In the genomic region with DNA sequence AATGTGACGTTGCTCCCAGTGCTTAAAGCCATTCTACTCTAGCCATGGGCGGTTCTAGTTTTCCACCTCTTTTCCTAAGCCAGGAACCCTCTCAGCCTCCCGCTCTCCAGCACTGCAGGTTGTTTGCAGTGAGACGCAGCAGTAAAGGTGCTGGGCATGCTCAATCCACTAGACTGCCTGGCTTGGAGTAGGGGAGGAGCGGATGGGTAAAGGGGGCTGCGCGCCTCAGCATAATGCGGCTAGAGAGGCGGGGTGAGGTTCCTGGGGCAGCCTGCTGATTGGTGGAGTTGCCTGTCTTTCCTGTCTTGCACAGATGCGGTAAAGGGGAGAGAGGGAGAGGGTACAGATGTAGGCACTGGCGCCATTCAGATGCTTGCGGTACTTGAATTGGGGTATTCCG, we compare ENCODE assay signal across 9 mouse cellular contexts. TPM values are rescaled to one million over a fixed set of nuclear protein-coding genes. Genes with fewer than 3 reads are reported as not detected.
DNase-seq lines count a peak whose midpoint lies in the region; ATAC-seq and TF ChIP-seq lines count a peak whose summit lies in the region.
"Had no signal": no experiment of that assay in that cellular context is flagged by ENCODE, and none has a peak within 500 bp of the region (broad histone marks: within the 10 kb centered on the region; RNA-seq: fewer than 3 reads in every experiment).

No protein-coding gene starts in this region.

- peaks cover 18% of the 10 kb centered on the region for H3K36me3 ChIP-seq in embryonic facial prominence, embryonic 10.5 days (replicated peaks)
- no peaks in the 10 kb centered on the region for H3K36me3 ChIP-seq in intestine, embryonic 16.5 days (ENCODE audit: control insufficient read depth, insufficient read depth, low read length)
- no peaks in the 10 kb centered on the region for H3K36me3 ChIP-seq in splenic B cell, adult 2 months (ENCODE audit: control insufficient read depth, insufficient read depth, low read length, poor library complexity, severe bottlenecking)

- 0% methylated on average over 13 of the region's 13 CpGs for WGBS in embryonic facial prominence, embryonic 10.5 days
- WGBS in intestine, embryonic 16.5 days, result 2% methylated on average over 13 of the region's 13 CpGs

- H3K9me3 ChIP-seq in embryonic facial prominence, embryonic 10.5 days, result peaks cover 8% of the 10 kb centered on the region; the same call in 1 of the 2 replicates
- no peaks in the 10 kb centered on the region for H3K9me3 ChIP-seq in intestine, embryonic 16.5 days (ENCODE audit: control insufficient read depth, low read length)

- peak overlapping the region; percentile 76 for H3K4me3 ChIP-seq in embryonic facial prominence, embryonic 10.5 days
- H3K4me3 ChIP-seq in intestine, embryonic 16.5 days (ENCODE audit: low read length), result peak overlapping the region; percentile 59

- TF ChIP-seq CTCF in brain, embryonic 14.5 days (IDR thresholded peaks at IDR 0.05; ENCODE audit: borderline replicate concordance, extremely low read depth, insufficient read depth, insufficient read length), result no peak

- H3K4me2 ChIP-seq in intestine, embryonic 16.5 days (ENCODE audit: low read depth, low read length), result peak overlapping the region; percentile 93

- H3K9ac ChIP-seq in intestine, embryonic 16.5 days (ENCODE audit: low read depth, low read length), result no peak overlapping the region

- peaks cover 19% of the 10 kb centered on the region for H3K27me3 ChIP-seq in embryonic facial prominence, embryonic 10.5 days (replicated peaks; ENCODE audit: low read depth, poor library complexity, severe bottlenecking)
- peaks cover 3% of the 10 kb centered on the region; the same call in 1 of the 2 replicates for H3K27me3 ChIP-seq in intestine, embryonic 16.5 days (replicated peaks; ENCODE audit: control insufficient read depth, insufficient read depth, low read length)
- no peaks in the 10 kb centered on the region; the same call in 1 of the 2 replicates for H3K27me3 ChIP-seq in splenic B cell, adult 2 months (ENCODE audit: control insufficient read depth, insufficient read depth, low read length, poor library complexity, severe bottlenecking)

- 0 out of 2 replicates have a peak, but pooled peaks have one; percentile 16 for ATAC-seq in intestine, embryonic 16.5 days

- H3K27ac ChIP-seq in embryonic facial prominence, embryonic 10.5 days (replicated peaks), result peak overlapping the region; percentile 24; the same call in 1 of the 2 replicates
- H3K27ac ChIP-seq in intestine, embryonic 16.5 days (ENCODE audit: low read length), result no peak overlapping the region

- H3K4me1 ChIP-seq in embryonic facial prominence, embryonic 10.5 days, result peaks cover 47% of the 10 kb centered on the region
- peaks cover 21% of the 10 kb centered on the region for H3K4me1 ChIP-seq in intestine, embryonic 16.5 days (ENCODE audit: control insufficient read depth, insufficient read depth, low read length)

- TF ChIP-seq POLR2A in brain, embryonic 14.5 days (IDR thresholded peaks at IDR 0.05; ENCODE audit: borderline replicate concordance, extremely low read depth, insufficient read depth, insufficient read length, poor library complexity, severe bottlenecking), result peak; percentile 22; the same call in 1 of the 2 replicates

- intact Hi-C loops in left cerebral cortex, postnatal 36 days (cut with DNase I), result loop anchor here (5.0 to 10.0 kb wide), 4 partner anchors 140 to 698 kb away; no protein-coding TSS in a partner anchor

- DNase-seq in brain, embryonic 14.5 days (ENCODE audit: low read depth), result peak; percentile 97
- peak; percentile 89 for DNase-seq in embryonic facial prominence, embryonic 10.5 days (ENCODE audit: low spot score)
- peak; percentile 61 to 72 for DNase-seq in heart, adult 18-20 months
- peak; percentile 78 to 82 for DNase-seq in left cerebral cortex, postnatal 36 days (ENCODE audit: low spot score in 2 of 2)
- peak; percentile 88 for DNase-seq in mesoderm, embryonic 11.5 days (ENCODE audit: low read depth, low spot score)
- DNase-seq in splenic B cell, adult 2 months (ENCODE audit: low read depth, low spot score), result peak; percentile 28
- DNase-seq in spleen, postnatal 36 days (ENCODE audit: low spot score in 2 of 2), result no peak

RNA-seq across cellular contexts. Expression of gene Irs1, which starts 1.6 kb away (rescaled TPM):
- polyA plus RNA-seq in brain, embryonic 14.5 days (2012; rRNA removed), result 11.8 and 17.6 TPM in 2 replicates
- 7.9 and 8.9 TPM in 2 replicates for polyA plus RNA-seq in embryonic facial prominence, embryonic 10.5 days (2016; fragmentation: Nextera tagmentation; extraction: Ambion mirVana)
- total RNA-seq in heart, adult 18-20 months (2021), result 10 to 100 TPM; 29.1 to 43.5 TPM
- 2.1 TPM in 2 replicates for polyA plus RNA-seq in intestine, embryonic 16.5 days (2015; fragmentation: Nextera tagmentation; extraction: Ambion mirVana)
- 10 to 100 TPM; 16.1 to 16.3 TPM for total RNA-seq in left cerebral cortex, postnatal 36 days (2021)

RNA-seq across cellular contexts. Expression of gene Rhbdd1, which starts 23.5 kb away (rescaled TPM):
- 4.5 and 6.3 TPM in 2 replicates for polyA plus RNA-seq in brain, embryonic 14.5 days (2012; rRNA removed)
- polyA plus RNA-seq in embryonic facial prominence, embryonic 10.5 days (2016; fragmentation: Nextera tagmentation; extraction: Ambion mirVana), result 8.9 and 10.1 TPM in 2 replicates
- total RNA-seq in heart, adult 18-20 months (2021), result 10 to 100 TPM in 1 of 2 experiments, 1 to 10 TPM in 1; 9.0 to 11.9 TPM
- polyA plus RNA-seq in intestine, embryonic 16.5 days (2015; fragmentation: Nextera tagmentation; extraction: Ambion mirVana), result 12.7 and 13.0 TPM in 2 replicates
- 1 to 10 TPM; 6.6 to 7.7 TPM for total RNA-seq in left cerebral cortex, postnatal 36 days (2021)

RNA-seq across cellular contexts. Expression of gene Gm9747, which starts 59.9 kb away (rescaled TPM):
- polyA plus RNA-seq in brain, embryonic 14.5 days (2012; rRNA removed), result 0.05 and 0.15 TPM in 2 replicates
- 18.7 and 24.9 TPM in 2 replicates for polyA plus RNA-seq in embryonic facial prominence, embryonic 10.5 days (2016; fragmentation: Nextera tagmentation; extraction: Ambion mirVana)
- total RNA-seq in heart, adult 18-20 months (2021), result not detected
- 7.2 and 7.8 TPM in 2 replicates for polyA plus RNA-seq in intestine, embryonic 16.5 days (2015; fragmentation: Nextera tagmentation; extraction: Ambion mirVana)
- total RNA-seq in left cerebral cortex, postnatal 36 days (2021), result not detected
- polyA plus RNA-seq: testis, adult 2 months had no signal

Comparison
In these comparisons a context has a peak if more than half of its experiments do, and no peak if none do; other contexts are left out.
1. DNase-seq: peak in brain, embryonic 14.5 days (single experiment), embryonic facial prominence, embryonic 10.5 days (single experiment), heart, adult 18-20 months (2 of 2), left cerebral cortex, postnatal 36 days (2 of 2), mesoderm, embryonic 11.5 days (single experiment) and splenic B cell, adult 2 months (single experiment); none in spleen, postnatal 36 days (0 of 2).